Mouse (Mus musculus) bone marrow, adult 2 months (tissue): Measurements from ENCODE around the gene Meox1. TPM values are rescaled to one million over a fixed set of nuclear protein-coding genes. Genes with fewer than 3 reads are reported as not detected.

ENCODE experiments used
- H3K27ac ChIP-seq: fragments of 200-500 bp; 2 replicates; pipeline ENCODE4 v1.5.1; 2012; ENCODE audit warnings: low read depth, mild to moderate bottlenecking, control low read depth, inconsistent platforms, low read length; ENCODE audit not compliant: control insufficient read depth, poor library complexity, insufficient read depth
- H3K4me1 ChIP-seq: fragments of 200-500 bp; 2 replicates; pipeline ENCODE4 v1.6.1; 2011; ENCODE audit warnings: low read length; ENCODE audit not compliant: control insufficient read depth, insufficient read depth
- H3K4me3 ChIP-seq: fragments of 200-500 bp; replicated peaks from 2 replicates; pipeline ENCODE3; 2011; ENCODE audit warnings: mild to moderate bottlenecking, low read depth, low read length, control low read depth; ENCODE audit not compliant: control insufficient read depth
- CTCF ChIP-seq: fragments of 200-500 bp; IDR thresholded peaks from 2 replicates; pipeline ENCODE4 v1.5.1; 2011; ENCODE audit warnings: low read length, control low read depth; ENCODE audit not compliant: control insufficient read depth, insufficient read depth
- POLR2A ChIP-seq: fragments of 200-500 bp; IDR thresholded peaks from 2 replicates; pipeline ENCODE4 v1.6.1; 2011; ENCODE audit warnings: low read depth, mild to moderate bottlenecking, control low read depth, low read length, borderline replicate concordance; ENCODE audit not compliant: control insufficient read depth
- WGBS: fragments of 180-500 bp; shearing (Covaris S2); methylation state at CpG from one replicate; pipeline ENCODE4 v1.1.7; 2018; 5-methylcytosine and 5-hydroxymethylcytosine counted together
- polyA plus RNA-seq: library from polyadenylated mRNA; stranded (reverse); fragments of >200 nt; gene quantifications from 2 replicates; pipeline ENCODE4 v1.2.4, GENCODE M21; 2011; ENCODE audit warnings: low replicate concordance; ENCODE audit not compliant: missing spikeins, insufficient read depth, insufficient read length

The Meox1 gene
- not detected in 2 replicates for polyA plus RNA-seq

DNA sequence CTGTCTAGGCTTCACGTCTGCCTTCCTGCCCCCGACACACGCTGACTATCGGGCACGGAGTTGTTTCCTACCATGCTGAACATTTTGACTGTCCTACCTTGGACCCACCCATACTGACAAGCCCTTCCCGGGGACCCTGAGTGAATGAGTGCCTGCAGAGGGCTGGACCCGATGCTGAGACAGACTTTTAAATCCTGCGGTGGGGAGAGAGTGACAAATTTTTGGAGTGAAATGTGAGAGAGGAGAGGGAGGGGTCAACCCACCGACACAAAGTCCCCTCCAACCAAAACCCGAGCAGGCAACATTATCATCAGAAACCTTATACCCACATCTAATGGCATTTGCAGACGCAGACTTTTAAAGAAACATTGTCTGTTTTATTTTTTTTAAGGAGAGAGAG lies at the start of gene Meox1:
Meox1 (minus strand) TSS at position 171 of the 400 bp plus-strand sequence.
- Histone ChIP-seq H3K27ac (no peak within 1 kb of the TSS; the same call in 1 of the 2 replicates), H3K4me1 (no peaks in the 10 kb centered on the region), H3K4me3 (no peak within 1 kb of the TSS)
- TF ChIP-seq CTCF (no peak), POLR2A (no peak)
- WGBS, result 21% methylated on average over 11 of the region's 11 CpGs

- TF ChIP-seq CTCF (no peak), POLR2A (no peak)
- Histone ChIP-seq H3K4me3 (no peak overlapping the region), H3K4me1 (no peaks in the 10 kb centered on the region), H3K27ac (no peak overlapping the region)
- 24% methylated on average over 3 of the region's 3 CpGs for WGBS
Measured at GRCm38 (mm10) chr11:101943055-101943454, 48.9 kb upstream of the Meox1 start.

- 4% methylated on average over 32 of the region's 32 CpGs for WGBS
- Histone ChIP-seq H3K4me1 (no peaks in the 10 kb centered on the region), H3K4me3 (no peak overlapping the region), H3K27ac (no peak overlapping the region)
- TF ChIP-seq CTCF (no peak), POLR2A (no peak)
Measured at GRCm38 (mm10) chr11:101937108-101937507, 42.9 kb upstream of the Meox1 start.

- Histone ChIP-seq H3K4me3 (no peak overlapping the region), H3K27ac (no peak overlapping the region), H3K4me1 (no peaks in the 10 kb centered on the region)
- TF ChIP-seq POLR2A, result no peak
- no peak for TF ChIP-seq CTCF
- WGBS, result 62% methylated on average over 7 of the region's 7 CpGs
Measured at GRCm38 (mm10) chr11:101936421-101936820, 42.2 kb upstream of the Meox1 start.

- Histone ChIP-seq H3K4me3 (no peak overlapping the region), H3K27ac (no peak overlapping the region), H3K4me1 (no peaks in the 10 kb centered on the region)
- TF ChIP-seq CTCF (no peak), POLR2A (no peak)
- WGBS, result 66% methylated on average over 3 of the region's 3 CpGs
Measured at GRCm38 (mm10) chr11:101935743-101936142, 41.6 kb upstream of the Meox1 start.

DNA sequence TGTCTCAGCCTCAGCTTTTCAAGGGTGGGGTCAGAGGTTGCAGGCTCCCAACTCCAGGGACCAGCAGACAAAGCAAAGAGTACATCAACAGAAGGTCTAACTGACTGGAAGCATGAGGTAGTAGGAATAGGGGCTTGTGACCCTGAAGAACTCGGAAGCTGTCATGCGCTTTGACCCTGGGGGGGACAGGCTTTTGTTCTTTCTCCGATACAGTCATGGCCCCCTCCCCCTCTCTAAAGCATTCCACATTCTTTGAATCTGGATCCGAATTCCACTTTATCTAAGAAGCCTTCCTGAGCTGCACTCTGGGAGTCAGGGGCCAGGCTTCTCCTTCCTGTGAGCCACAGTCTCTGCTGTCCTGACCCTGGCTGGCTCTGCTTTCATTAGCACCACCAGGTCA lies 37.8 kb upstream of the Meox1 start:
- H3K4me3 ChIP-seq, result no peak overlapping the region
- WGBS, result 83% methylated on average over 4 of the region's 4 CpGs

GRCm38 (mm10) chr11:101928030-101928762 lies 34.0 kb upstream of the Meox1 start:
- no peak overlapping the region for H3K4me3 ChIP-seq
- TF ChIP-seq CTCF (peak; percentile 35; the same call in 1 of the 2 replicates), POLR2A (no peak)

More for the DNA sequence above, 37.8 kb upstream of the Meox1 start:
- Histone ChIP-seq H3K27ac (no peak overlapping the region), H3K4me1 (no peaks in the 10 kb centered on the region)
- no peak for TF ChIP-seq POLR2A
- no peak for TF ChIP-seq CTCF

GRCm38 (mm10) chr11:101926951-101927589 lies 32.9 kb upstream of the Meox1 start:
- TF ChIP-seq CTCF, result no peak
- TF ChIP-seq POLR2A, result no peak
- no peak overlapping the region for H3K4me3 ChIP-seq
- no peaks in the 10 kb centered on the region for H3K4me1 ChIP-seq
- whole genome bisulfite sequencing, result 80% methylated on average over 10 of the region's 10 CpGs
- no peak overlapping the region for H3K27ac ChIP-seq

More at GRCm38 (mm10) chr11:101928030-101928762, 34.0 kb upstream of the Meox1 start:
- Histone ChIP-seq H3K27ac (no peak overlapping the region), H3K4me1 (no peaks in the 10 kb centered on the region)
- 62% methylated on average over 25 of the region's 25 CpGs for WGBS

GRCm38 (mm10) chr11:101925636-101926035 lies 31.5 kb upstream of the Meox1 start:
- 69% methylated on average over 6 of the region's 6 CpGs for WGBS
- Histone ChIP-seq H3K4me3 (no peak overlapping the region), H3K4me1 (no peaks in the 10 kb centered on the region), H3K27ac (no peak overlapping the region)
- TF ChIP-seq CTCF, result no peak
- no peak for TF ChIP-seq POLR2A
